Mouse (Mus musculus): ENCODE results near the gene Tspan18. TPM values are rescaled to one million over a fixed set of nuclear protein-coding genes. Genes with fewer than 3 reads are reported as not detected.

The Tspan18 gene
- polyA plus RNA-seq, 1 experiment from 2014 or later: 71.9 TPM

DNA sequence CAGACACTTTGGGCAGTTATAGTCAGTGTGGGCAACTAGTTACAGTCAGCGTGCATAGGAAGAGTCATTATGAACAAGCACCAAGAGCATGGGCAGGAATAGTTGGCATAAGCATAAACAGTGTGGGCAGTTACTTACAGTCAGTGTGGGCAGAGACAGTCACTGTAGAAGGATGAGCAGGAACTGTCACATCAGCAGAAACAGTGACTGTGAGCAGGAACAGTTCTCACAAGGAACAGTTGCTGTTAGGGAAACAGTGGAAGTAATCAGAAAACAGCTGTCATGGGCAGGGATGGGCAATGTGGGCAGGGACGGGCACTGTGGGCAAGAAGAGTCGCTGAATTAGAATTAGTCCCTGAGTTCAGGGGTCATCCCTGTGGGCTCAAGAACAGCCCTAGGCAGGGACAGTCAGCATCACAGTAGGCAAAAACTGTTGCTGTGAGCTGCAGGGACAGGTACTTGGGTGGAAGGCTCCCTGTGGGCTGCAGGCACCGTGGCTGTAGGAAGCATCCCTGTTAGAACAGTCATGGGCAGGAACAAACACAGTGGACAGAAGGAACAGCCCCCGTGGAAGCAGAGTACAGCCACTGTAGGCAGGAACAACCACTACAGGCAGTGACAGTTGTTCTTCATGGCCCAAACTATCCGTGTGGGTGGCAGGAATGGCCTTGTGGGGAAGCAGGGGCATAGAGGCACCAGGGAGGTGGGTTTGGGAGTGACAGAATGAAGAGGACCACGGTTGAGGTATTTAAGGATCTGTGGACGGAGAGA is 18.8 kb upstream of the Tspan18 start:
- H3K27ac ChIP-seq (ENCODE audit: low read depth, low read length): no peak overlapping the region

DNA sequence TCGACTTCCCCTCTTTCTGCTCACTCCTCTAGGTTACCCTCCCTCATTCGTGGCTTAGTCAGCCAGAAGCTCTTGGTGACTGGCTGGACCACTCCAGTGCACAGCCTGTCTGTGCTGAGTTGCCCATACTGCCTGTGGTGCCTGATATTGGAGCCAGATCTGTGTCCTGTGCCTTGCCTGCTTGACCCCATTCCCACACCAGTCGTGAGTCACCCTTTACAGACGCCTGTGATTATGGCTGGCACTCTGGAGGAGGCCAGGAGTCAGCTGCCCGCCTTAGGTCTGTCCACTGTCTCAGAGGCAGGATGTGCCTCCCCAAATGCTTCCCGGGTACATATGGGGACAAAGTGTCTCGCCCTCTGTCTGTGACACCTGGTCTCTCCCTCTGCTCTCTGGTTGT is 17.0 kb upstream of the Tspan18 start:
- Histone ChIP-seq H3K36me3 (ENCODE audit: control insufficient read depth, insufficient read depth, low read length) (no peaks in the 10 kb centered on the region), H3K27me3 (ENCODE audit: control insufficient read depth, insufficient read depth, low read length) (no peaks in the 10 kb centered on the region), H3K9me3 (ENCODE audit: control insufficient read depth, low read length) (no peaks in the 10 kb centered on the region), H3K27ac (ENCODE audit: low read depth, low read length) (no peak overlapping the region), H3K4me1 (ENCODE audit: control insufficient read depth, insufficient read depth, low read length) (no peaks in the 10 kb centered on the region), H3K4me2 (ENCODE audit: low read depth) (no peak overlapping the region), H3K4me3 (ENCODE audit: low read depth, low read length) (no peak overlapping the region), H3K9ac (ENCODE audit: low read length) (no peak overlapping the region)
- DNase-seq (ENCODE audit: low spot score) (no peak), ATAC-seq (ENCODE audit: insufficient read depth, low FRiP score, low TSS enrichment) (no peak)
- 72% methylated on average over 7 of the region's 7 CpGs for WGBS

More for the DNA sequence above, 18.8 kb upstream of the Tspan18 start:
- DNase-seq (ENCODE audit: low spot score): no peak
- 81% methylated on average over 8 of the region's 8 CpGs for WGBS
- no peak for ATAC-seq (ENCODE audit: insufficient read depth, low FRiP score, low TSS enrichment)
- H3K4me3 ChIP-seq (ENCODE audit: low read depth, low read length): no peak overlapping the region
- no peak overlapping the region for H3K4me2 ChIP-seq (ENCODE audit: low read depth)
- no peaks in the 10 kb centered on the region for H3K9me3 ChIP-seq (ENCODE audit: control insufficient read depth, low read length)
- H3K36me3 ChIP-seq (ENCODE audit: control insufficient read depth, insufficient read depth, low read length): no peaks in the 10 kb centered on the region
- no peaks in the 10 kb centered on the region for H3K4me1 ChIP-seq (ENCODE audit: control insufficient read depth, insufficient read depth, low read length)
- no peak overlapping the region for H3K9ac ChIP-seq (ENCODE audit: low read length)
- H3K27me3 ChIP-seq (ENCODE audit: control insufficient read depth, insufficient read depth, low read length): no peaks in the 10 kb centered on the region

DNA sequence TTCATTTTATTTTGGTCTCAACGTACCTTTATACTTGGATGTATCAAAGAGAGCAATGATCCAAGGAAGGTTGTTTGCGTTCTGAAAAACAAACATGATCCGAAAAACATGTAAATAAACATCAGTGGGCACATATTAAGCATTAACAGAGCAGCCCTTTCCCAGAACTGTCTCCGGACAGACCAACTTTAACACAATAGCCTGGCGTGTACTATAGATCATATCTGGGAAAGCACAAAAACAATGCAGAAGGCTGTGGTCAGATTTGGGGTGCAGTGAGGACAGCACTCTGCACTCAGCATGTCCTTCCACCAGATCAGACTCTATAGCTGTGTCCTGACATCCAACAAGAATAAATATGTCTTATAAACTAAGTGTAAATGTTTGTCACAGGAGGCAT is 12.7 kb upstream of the Tspan18 start:
- DNase-seq (ENCODE audit: low spot score) (no peak), ATAC-seq (ENCODE audit: insufficient read depth, low FRiP score, low TSS enrichment) (no peak)
- no peak overlapping the region for H3K4me2 ChIP-seq (ENCODE audit: low read depth)
- no peak overlapping the region for H3K27ac ChIP-seq (ENCODE audit: low read depth, low read length)
- no peaks in the 10 kb centered on the region for H3K27me3 ChIP-seq (ENCODE audit: control insufficient read depth, insufficient read depth, low read length)
- H3K4me3 ChIP-seq (ENCODE audit: low read depth, low read length): no peak overlapping the region
- H3K9ac ChIP-seq (ENCODE audit: low read length): no peak overlapping the region
- no peaks in the 10 kb centered on the region for H3K36me3 ChIP-seq (ENCODE audit: control insufficient read depth, insufficient read depth, low read length)
- no peaks in the 10 kb centered on the region for H3K9me3 ChIP-seq (ENCODE audit: control insufficient read depth, low read length)
- H3K4me1 ChIP-seq (ENCODE audit: control insufficient read depth, insufficient read depth, low read length): no peaks in the 10 kb centered on the region
- WGBS: 87% methylated on average over 5 of the region's 5 CpGs

DNA sequence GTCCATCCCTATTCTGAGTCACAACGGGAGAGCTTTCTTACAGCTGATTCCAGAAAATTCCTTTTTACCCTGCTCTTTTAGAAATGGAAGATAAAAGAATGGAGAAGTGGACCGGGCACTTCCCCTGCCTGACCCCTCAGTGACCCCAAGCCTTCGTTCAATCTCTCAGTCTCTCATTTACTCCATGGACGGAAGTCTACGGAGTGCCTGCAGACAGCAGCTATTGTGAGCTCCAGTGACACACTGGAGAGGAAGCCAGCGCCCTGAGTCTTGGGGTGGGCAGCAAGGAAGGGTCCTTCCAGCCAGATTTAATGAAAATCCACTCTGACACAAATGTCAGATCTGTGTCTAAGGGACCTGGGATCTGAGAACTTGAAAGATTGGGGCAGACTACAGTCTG is 12.3 kb upstream of the Tspan18 start:
- ATAC-seq (ENCODE audit: insufficient read depth, low FRiP score, low TSS enrichment) (no peak), DNase-seq (ENCODE audit: low spot score) (no peak)
- H3K4me2 ChIP-seq (ENCODE audit: low read depth): no peak overlapping the region
- no peak overlapping the region for H3K27ac ChIP-seq (ENCODE audit: low read depth, low read length)
- WGBS: 28% methylated on average over 6 of the region's 6 CpGs
- no peaks in the 10 kb centered on the region for H3K27me3 ChIP-seq (ENCODE audit: control insufficient read depth, insufficient read depth, low read length)
- H3K9me3 ChIP-seq (ENCODE audit: control insufficient read depth, low read length): no peaks in the 10 kb centered on the region
- no peaks in the 10 kb centered on the region for H3K36me3 ChIP-seq (ENCODE audit: control insufficient read depth, insufficient read depth, low read length)
- no peaks in the 10 kb centered on the region for H3K4me1 ChIP-seq (ENCODE audit: control insufficient read depth, insufficient read depth, low read length)
- H3K4me3 ChIP-seq (ENCODE audit: low read depth, low read length): no peak overlapping the region
- no peak overlapping the region for H3K9ac ChIP-seq (ENCODE audit: low read length)

DNA sequence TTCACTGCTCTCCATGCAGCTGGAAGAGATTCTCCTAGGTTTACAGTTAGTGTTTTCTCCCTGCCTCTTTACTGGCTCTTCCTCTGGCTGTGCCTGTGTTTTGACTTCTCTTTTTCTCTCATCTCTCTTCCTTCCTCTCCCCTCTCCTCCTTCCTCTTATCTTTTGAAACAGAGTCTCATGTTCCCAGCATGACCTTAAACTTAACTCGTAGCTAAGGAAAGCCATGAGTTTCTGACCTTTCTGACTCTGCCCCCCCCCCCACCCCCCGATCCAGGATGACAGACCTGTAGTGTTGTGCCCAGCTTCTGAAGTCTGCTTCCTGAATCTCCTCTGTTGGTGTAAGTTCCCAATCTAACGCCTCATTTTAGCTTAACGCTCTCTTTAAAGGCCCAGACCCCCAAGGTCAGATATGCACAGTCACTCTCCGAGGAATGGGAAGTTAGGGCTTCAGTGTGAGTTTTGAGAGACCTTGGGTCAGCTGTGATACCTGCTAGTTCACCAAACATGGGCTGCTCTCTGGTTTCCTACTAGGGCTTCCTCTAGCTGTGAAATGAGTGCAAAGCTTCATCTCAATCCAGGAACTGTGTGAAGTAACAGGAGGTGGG is 11.5 kb upstream of the Tspan18 start:
- Histone ChIP-seq H3K9me3 (ENCODE audit: control insufficient read depth, low read length) (no peaks in the 10 kb centered on the region), H3K9ac (ENCODE audit: low read length) (no peak overlapping the region), H3K27ac (ENCODE audit: low read depth, low read length) (no peak overlapping the region), H3K27me3 (ENCODE audit: control insufficient read depth, insufficient read depth, low read length) (no peaks in the 10 kb centered on the region), H3K4me2 (ENCODE audit: low read depth) (no peak overlapping the region), H3K36me3 (ENCODE audit: control insufficient read depth, insufficient read depth, low read length) (no peaks in the 10 kb centered on the region), H3K4me1 (ENCODE audit: control insufficient read depth, insufficient read depth, low read length) (no peaks in the 10 kb centered on the region), H3K4me3 (ENCODE audit: low read depth, low read length) (no peak overlapping the region)
- DNase-seq (ENCODE audit: low spot score) (no peak), ATAC-seq (ENCODE audit: insufficient read depth, low FRiP score, low TSS enrichment) (no peak)
- 62% methylated on average over 5 of the region's 5 CpGs for WGBS

DNA sequence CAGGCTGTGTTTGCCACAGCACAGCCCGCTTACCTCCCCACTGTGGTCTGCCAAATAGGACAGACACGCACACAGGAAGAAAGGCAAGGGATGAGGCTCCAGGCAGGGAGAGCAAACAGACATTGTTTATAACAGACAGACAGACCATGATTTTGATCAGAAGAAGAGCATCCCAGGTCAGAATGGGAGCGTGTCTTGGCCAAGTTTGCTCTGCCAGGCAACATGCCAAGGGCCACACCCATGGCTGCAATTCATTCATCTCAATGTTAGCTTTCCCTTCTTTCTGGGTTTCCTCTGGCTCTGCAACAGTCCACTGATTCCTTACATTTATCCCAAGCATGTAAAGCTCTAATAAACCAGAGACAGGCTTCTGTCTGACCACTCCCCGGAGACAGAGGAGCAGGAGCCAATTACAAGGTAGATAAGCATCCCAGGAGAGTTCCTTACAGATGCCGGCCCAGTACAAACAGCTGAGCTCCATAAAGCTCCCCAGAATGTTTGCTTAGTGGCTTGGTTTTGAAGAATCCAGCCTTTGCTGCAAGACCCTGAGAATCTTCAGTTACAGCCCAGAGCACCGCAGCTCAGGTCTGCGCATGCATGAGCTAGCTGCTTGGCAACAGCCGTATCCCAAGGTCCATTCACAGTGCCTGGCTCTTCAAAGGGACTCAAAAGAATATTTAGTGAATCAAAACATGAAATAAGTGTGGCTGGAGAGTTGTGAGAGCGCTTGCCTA is 5.2 kb upstream of the Tspan18 start:
- no peaks in the 10 kb centered on the region for H3K36me3 ChIP-seq (ENCODE audit: control insufficient read depth, insufficient read depth, low read length)
- H3K4me1 ChIP-seq (ENCODE audit: control insufficient read depth, insufficient read depth, low read length): peaks cover 8% of the 10 kb centered on the region; the same call in 1 of the 2 replicates
- H3K4me2 ChIP-seq (ENCODE audit: low read depth): no peak overlapping the region
- H3K27ac ChIP-seq (ENCODE audit: low read depth, low read length): no peak overlapping the region
- DNase-seq (ENCODE audit: low spot score) (no peak), ATAC-seq (ENCODE audit: insufficient read depth, low FRiP score, low TSS enrichment) (no peak)
- 69% methylated on average over 9 of the region's 9 CpGs for WGBS
- no peaks in the 10 kb centered on the region for H3K9me3 ChIP-seq (ENCODE audit: control insufficient read depth, low read length)
- H3K4me3 ChIP-seq (ENCODE audit: low read depth, low read length): no peak overlapping the region
- no peaks in the 10 kb centered on the region for H3K27me3 ChIP-seq (ENCODE audit: control insufficient read depth, insufficient read depth, low read length)
- no peak overlapping the region for H3K9ac ChIP-seq (ENCODE audit: low read length)

DNA sequence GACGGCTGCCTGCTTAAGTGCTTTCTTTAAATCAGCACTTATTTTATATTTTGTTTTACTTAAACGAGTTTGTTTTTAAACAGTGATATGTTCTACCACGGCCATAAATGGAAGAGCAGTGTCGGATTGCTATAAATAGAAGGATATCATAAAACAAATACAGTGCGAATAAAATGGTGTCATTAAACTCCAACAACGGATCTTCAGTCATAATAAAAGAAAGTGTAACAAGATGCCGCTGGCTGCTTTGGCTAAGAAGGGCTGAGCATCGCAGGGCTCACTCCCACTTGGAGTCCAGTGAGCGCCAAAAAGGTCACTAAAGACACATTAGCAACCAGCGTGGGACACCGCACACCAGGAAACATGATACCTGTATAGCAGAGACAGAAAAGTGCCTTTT is 1.7 kb upstream of the Tspan18 start:
- H3K4me1 ChIP-seq (ENCODE audit: control insufficient read depth, insufficient read depth, low read length): peaks cover 26% of the 10 kb centered on the region
- 71% methylated on average over 11 of the region's 11 CpGs for WGBS
- no peak for DNase-seq (ENCODE audit: low spot score)
- H3K27ac ChIP-seq (ENCODE audit: low read depth, low read length): no peak overlapping the region
- H3K27me3 ChIP-seq (ENCODE audit: control insufficient read depth, insufficient read depth, low read length): no peaks in the 10 kb centered on the region
- no peak overlapping the region for H3K4me3 ChIP-seq (ENCODE audit: low read depth, low read length)
- H3K36me3 ChIP-seq (ENCODE audit: control insufficient read depth, insufficient read depth, low read length): no peaks in the 10 kb centered on the region
- no peak overlapping the region for H3K4me2 ChIP-seq (ENCODE audit: low read depth)
- no peak overlapping the region for H3K9ac ChIP-seq (ENCODE audit: low read length)
- no peak for ATAC-seq (ENCODE audit: insufficient read depth, low FRiP score, low TSS enrichment)
- no peaks in the 10 kb centered on the region for H3K9me3 ChIP-seq (ENCODE audit: control insufficient read depth, low read length)

DNA sequence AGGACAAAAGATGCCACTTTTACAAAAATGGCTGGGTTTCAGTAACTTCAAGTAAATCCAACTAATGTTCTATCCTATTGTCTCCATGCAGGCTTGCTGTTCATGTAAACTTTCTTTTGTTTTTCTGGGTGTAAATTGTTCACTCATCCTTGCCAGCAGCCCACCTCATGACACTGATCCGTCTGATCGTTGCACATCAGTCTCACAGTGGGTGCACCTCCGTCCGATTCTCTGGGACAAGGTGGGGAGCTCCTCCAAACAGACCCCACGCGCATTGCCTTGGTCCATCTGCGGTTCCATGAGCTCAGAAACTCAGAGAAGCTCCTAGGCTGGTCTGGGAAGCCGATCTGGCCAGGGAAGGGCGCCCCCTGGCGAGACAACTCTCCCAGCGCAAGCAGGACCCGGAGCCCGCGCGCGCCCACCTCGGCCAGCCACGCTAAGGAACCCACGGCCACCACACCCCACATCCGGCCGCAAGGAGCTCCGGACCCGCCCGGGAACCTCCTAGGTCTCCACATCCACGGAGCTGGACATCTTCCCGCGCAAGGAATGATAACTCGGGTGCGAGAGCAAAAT is 976 bp downstream of the Tspan18 start:
- Histone ChIP-seq H3K4me1 (ENCODE audit: control insufficient read depth, insufficient read depth, low read length) (peaks cover 18% of the 10 kb centered on the region), H3K4me3 (ENCODE audit: low read depth, low read length) (peak overlapping the region; percentile 89), H3K9me3 (ENCODE audit: control insufficient read depth, low read length) (no peaks in the 10 kb centered on the region), H3K36me3 (ENCODE audit: control insufficient read depth, insufficient read depth, low read length) (no peaks in the 10 kb centered on the region), H3K27ac (ENCODE audit: low read depth, low read length) (peak overlapping the region; percentile 82), H3K4me2 (ENCODE audit: low read depth) (peak overlapping the region; percentile 94), H3K27me3 (ENCODE audit: control insufficient read depth, insufficient read depth, low read length) (no peaks in the 10 kb centered on the region), H3K9ac (ENCODE audit: low read length) (peak overlapping the region; percentile 79)
- DNase-seq (ENCODE audit: low spot score) (peak; percentile 90), ATAC-seq (ENCODE audit: insufficient read depth, low FRiP score, low TSS enrichment) (peak; percentile 70)
- 2% methylated on average over 29 of the region's 29 CpGs for WGBS

All from neural tube, embryonic 11.5 days (tissue).